Mouse (Mus musculus) spleen, postnatal 36 days (tissue): ENCODE data around the gene Khk.
A peak's percentile ranks its signal among the peaks of the same experiment; 100 is the strongest.

Source experiments
- DNase-seq, 2 experiments: peaks; one replicate each; pipeline ENCODE4 v3.0.0; 2022; ENCODE audit warnings: low spot score in 2 of 2, mixed read lengths in 1 of 2

Gene Khk

DNA sequence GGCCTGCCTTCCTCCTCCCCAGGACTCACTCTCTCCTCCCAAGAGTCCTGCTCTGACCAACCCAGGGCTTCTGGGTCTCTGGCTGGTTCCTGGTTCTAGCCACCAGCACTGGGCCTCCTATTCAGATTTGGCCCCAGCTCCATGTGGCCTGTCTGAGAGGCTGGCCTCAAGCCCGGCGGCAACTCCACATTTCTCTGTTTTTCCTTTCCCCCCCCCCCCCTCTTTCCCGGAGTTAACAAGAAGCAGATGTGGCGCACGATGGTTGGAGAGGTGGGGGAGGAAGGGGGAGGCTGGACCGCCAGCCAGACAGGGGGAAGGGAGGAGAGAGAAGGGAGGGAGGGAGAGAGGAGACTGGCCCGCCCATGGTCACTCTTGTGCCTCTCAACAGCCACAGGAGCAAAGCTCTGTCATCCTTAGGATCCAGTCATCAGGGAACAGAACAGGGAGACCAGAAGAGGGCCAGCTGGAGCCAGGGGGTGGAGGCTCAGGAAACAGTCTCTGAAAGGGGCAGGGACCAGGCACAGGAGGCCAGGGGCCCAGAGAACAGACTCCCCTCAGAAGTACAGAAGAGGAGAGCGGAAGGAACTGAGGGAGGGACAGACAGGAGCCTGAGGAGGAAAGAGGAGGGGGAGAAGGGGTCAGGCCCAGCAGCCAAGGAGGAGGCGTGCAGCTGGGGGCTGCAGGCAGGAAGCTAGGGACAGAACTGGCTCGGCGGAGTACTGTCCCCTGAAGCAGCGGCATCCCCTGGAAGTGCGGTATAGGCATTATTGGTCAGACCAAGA lies 8.0 kb upstream of the Khk start, which contains the start of gene Emilin1:
Gene Emilin1 (plus strand): TSS at position 343 of the 782 bp plus-strand sequence.
- DNase-seq = no peak

DNA sequence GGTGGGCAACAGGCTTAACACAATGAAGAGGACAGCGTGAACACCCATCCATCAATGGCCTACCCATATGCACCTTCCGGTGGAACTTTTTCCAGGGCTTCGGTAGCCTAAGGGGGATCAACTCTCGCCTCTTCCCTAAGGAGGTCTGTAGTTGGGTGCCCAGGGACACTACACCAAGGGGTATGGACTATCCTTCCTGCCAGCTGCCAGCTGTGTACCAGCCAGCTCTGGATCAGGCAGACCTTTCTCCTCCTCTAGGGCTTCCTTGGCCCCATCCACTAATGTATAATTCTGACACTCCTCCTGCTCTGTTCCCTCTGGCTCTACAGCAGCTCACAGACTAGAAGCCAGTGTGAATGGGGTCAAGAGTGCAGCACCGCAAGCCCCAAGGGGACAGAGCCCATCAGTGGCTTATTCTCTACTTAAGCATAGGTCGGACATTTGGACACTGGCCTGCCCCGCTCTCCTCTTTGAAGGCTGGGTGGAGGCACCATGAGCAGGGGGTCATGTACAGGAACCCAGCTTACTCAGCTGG lies 7.1 kb upstream of the Khk start:
- no peak for DNase-seq

DNA sequence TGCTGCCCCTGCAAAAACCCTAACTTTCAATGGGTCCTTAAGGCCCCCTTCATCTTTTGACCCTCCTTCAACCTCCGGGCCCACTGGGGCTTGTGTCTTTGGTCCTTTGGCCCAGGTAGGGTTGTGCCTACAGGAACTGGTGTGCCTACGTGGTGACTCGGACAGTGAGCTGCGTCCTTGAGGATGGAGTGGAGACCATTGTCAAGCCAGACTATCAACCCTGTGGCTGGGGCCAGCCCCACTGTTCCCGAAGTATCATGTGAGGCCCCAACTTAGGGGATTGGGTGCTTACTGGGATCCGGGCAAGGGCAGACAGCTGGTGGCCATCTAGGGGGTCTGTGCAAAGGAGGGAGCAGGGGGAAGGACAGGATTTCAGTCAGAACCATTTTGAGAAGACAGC lies 6.4 kb upstream of the Khk start:
- no peak for DNase-seq

DNA sequence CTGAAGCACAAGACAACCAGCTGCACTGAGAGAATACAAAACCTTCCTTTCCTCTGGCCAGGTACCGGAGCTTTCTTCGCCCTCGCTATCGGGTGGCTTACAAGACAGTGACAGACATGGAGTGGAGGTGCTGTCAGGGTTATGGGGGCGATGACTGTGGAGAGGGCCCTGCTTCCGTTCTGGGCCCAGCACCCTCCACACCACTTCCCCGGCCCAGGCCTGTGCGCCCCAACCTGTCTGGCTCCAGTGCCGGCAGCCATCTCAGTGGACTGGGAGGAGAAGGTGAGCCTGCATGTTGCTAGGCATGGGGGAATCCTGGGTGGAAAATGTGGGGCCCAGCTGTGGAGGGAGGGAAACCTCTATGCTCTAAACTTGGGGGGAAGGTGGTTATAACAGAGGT lies 5.8 kb upstream of the Khk start:
- DNase-seq = no peak

DNA sequence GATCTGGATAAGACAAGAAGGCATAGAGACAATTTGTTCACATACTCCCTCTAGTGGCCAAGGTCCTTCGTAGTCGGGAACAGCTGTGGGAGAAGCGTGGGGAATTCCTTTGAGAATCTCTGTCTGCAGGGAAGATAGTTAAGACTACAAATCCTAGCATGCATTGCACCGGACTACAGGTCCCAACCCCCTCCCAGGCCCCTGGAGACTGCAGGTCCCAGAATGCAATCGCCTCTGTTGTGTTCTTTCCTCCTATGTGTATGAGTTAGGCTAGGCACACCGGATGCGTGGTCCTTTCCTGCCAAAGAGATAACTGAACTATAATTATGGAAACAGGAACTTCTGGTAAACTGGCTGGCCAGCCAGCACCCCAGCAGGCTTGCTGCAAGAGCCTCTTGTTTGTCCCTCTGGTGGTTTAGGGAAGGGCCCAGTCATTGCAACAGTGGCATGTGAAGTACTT lies 5.2 kb upstream of the Khk start:
- peak; percentile 77 to 80 for DNase-seq

DNA sequence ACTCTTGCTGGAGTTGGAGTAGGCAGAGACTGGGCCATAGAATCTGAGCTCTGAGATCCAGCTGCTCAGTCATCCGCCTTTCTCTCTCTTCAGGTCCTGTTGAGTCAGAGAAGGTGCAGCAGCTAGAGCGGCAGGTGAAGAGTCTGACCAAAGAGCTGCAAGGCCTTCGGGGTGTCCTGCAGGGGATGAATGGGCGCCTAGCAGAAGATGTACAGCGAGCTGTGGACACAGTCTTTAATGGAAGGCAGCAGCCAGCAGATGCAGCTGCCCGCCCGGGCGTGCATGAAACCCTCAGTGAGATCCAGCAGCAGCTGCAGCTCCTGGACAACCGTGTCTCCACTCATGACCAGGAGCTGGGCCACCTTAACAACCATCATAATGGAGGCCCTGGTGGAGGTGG lies 4.4 kb upstream of the Khk start:
- no peak for DNase-seq

DNA sequence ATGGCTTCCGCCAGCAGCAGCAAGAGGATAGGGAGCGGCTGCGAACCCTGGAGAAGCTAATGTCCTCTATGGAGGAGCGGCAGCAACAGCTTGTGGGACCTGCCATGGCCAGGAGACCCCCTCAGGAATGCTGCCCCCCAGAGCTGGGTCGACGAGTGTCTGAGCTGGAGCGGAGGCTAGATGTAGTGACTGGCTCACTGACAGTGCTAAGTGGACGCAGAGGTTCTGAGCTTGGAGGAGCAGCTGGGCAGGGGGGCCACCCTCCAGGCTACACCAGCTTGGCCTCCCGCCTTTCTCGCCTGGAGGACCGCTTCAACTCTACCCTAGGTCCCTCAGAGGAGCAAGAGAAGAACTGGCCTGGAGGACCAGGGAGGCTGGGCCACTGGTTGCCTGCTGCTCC lies 3.9 kb upstream of the Khk start:
- no peak for DNase-seq

DNA sequence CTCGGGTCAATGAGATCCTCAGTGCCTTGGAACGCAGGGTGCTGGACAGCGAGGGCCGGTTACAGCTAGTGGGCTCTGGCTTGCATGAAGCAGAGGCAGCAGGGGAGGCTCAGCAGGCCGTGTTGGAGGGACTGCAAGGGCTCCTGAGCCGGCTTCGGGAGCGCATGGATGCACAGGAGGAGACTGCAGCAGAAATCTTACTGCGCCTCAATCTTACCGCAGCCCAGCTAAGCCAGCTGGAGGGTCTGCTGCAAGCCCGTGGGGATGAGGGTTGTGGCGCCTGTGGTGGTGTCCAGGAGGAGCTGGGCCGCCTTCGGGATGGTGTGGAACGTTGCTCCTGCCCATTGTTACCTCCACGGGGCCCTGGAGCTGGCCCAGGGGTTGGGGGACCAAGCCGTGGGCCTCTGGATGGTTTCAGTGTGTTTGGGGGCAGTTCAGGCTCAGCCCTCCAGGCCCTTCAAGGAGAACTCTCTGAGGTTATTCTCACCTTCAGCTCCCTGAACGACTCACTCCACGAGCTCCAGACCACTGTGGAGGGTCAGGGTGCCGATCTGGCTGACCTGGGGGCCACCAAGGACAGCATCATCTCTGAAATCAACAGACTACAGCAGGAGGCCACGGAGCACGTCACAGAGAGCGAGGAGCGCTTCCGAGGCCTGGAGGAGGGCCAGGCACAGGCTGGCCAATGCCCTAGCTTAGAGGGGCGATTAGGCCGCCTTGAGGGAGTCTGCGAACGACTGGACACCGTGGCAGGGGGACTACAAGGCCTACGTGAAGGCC lies 3.1 kb upstream of the Khk start:
- DNase-seq = no peak

DNA sequence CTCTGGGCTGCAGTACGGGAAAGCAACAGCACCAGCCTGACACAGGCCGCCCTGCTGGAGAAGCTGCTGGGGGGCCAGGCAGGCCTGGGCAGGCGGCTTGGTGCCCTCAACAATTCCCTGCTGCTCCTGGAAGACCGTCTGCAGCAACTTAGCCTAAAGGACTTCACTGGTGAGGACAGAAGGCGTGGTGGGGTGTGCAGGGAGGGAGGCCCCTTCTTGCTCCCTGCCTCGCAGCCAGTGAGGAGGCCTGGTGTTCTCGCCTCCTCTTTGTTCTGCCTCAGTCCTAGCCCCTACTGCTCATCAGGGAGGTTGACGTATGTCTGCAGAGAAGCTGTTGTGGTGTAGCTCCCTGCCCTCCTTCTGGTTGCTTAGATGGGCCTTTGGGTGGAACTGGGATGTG lies 2.5 kb upstream of the Khk start:
- no peak for DNase-seq

DNA sequence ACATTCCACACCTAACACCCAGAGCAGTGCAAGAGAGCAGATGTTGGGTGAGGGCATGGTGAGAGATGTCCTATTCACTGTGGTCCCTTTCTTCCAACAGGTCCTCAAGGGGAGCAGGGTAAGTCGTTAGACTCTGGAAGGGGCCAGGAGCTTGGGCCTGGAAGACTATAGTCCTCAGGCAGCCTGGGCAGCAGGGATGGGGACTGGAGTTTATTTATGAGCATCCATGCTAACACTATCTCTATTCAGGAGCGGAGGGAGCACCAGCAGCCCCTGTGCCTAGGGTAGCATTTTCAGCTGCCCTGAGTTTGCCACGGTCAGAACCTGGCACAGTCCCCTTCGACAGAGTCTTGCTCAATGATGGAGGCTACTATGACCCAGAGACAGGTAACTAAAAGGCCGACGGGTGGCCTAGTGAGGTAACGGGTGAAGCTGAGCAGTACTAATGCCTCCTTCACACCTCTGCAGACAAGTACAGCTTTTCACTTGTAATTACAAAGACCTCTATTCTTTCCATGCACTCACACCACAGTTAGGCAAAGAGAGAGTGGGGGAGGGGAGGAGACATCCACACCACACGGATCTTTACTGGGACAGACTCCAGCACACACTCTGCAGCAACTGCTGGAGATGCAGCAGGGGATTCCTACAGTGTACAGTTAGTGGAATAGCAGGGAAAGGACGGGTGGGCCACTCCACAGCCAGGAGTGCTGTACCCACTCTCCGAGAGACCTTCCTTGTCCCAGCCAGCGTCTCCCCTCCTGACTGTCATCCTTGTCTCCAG lies 1.2 kb upstream of the Khk start:
- no peak for DNase-seq

DNA sequence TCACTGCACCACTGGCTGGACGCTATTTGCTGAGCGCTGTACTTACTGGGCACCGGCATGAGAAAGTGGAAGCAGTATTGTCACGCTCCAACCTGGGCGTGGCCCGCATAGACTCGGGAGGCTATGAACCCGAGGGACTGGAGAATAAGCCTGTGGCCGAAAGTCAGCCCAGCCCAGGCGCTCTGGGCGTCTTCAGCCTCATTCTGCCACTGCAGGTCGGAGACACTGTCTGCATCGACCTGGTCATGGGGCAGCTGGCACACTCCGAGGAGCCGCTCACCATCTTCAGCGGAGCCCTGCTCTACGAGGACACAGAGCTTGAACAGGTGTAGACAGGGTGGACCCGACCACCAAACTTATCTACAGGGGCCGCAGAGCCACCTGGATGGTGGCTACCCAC lies 610 bp upstream of the Khk start:
- DNase-seq = no peak

DNA sequence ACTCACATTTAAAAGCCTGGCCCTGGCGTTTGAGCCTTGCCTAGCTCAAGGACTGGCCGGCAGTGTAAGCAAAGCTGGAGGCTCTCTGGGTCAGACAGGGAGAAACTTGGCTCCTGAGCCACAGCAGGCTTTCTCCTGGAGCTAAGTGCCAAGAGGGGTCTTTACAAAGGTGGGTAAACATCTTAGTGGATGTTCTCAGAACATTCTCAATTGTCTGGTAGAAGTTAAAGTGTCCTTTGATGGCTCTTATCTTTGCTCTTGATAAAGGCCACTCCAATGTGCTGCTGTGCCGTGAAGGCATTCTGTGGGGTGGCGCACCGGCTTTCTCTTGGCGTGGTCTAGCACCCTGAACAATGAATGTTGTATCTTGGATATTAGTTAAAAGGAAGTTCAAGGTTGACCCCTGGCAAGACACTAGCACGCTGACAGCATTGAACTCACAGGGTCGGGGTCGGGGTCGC lies 1.4 kb downstream of the Khk start:
- DNase-seq = no peak

DNA sequence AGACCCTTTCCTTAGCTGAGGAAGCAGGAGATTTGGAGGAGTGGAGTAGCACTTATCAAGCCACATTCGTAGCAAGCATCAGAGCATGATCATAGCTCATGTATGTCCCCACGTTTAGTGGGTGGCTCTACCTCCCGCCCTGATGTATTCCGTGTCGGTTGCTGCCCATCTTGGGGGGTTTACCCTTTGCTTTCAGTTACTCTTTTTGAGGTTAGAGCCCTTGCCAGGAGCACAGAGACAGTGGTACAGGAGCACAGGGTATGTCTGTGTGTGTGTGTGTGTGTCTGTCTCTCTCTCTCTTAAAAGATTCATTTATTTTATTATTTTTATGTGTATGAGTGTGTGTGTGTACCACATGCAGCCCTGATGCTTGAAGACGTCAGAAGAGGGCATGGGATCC lies 1.9 kb downstream of the Khk start:
- DNase-seq = no peak

DNA sequence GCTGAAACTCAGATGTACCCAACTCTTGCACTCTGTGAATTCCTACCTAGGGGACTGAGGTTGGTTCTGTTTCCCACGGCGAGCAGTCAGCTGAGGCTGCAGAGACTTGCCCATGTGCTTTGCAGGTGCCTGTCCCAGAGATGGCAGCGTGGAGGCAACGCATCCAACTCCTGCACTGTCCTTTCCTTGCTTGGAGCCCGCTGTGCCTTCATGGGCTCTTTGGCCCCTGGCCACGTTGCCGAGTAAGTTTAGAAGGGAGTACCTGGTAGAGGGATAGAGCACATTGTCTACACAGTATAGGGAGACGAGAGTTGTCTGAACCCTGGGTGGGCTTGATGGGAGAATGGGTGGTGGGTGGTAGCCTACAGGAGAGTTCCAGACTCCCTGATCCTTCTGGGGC lies 3.4 kb downstream of the Khk start:
- no peak for DNase-seq

DNA sequence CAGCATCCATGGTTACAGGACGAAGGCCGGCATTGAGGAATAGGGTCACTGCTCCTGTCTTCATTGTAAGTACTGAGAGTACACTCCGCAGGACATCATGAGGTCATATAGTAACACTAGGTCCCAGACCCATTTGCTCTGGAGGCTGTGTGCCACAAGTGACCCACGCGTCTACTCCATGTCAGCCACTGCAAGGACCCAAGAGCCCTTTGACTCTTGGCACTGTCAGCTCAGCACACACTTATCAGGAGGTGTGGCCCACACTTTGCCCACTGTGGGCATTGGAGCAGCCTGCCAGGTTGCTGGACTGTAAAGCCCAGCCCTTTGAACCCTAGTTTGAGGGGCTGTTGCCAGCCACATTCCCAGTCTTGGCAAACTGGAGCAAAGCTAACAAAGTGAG lies 4.0 kb downstream of the Khk start:
- DNase-seq = no peak

DNA sequence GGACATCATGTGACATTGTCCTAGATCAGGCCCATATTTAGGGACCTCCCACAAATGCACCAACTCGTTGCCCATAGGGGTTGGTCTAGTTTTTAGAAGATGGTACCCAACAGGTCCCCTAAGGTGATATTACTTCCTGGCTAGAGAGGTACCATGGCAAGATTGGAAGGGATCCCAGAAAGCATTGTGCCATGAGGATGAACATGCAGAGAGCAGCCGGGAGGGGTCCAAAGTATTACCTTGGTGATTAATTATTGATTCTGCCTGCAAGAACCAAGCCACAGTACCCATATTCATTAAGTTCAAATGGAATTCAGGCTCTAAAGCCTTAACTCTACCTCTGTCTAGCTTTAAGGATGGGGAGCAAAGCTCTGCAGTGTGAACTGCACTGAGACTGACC lies 4.8 kb downstream of the Khk start:
- DNase-seq = no peak

DNA sequence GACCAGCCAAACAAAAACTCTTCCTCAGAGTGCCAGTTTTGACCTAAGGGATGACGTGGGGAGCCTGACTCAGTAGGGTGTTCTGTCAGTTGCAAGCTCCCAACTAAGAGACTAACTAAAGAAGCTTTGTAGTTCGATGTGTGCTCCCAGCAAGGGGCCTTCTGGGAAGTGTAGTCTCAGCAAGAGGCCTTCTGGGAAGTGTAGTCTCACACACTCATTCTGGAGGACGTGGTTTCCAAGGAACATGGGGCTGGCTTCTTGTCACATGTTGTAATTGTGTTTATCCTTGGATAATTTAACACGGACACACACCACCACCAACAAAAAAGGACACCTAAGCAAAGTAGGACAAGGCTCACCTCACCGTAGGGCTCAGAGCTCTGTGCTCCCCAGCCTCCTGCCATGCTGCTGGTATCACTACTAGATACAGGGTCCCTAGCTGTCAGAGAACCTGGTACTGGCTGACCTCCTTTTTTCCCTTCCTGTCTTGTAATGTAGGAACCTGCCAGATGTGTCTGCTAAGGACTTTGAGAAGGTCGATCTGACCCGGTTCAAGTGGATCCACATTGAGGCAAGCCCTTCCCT lies 6.8 kb downstream of the Khk start:
- no peak for DNase-seq

DNA sequence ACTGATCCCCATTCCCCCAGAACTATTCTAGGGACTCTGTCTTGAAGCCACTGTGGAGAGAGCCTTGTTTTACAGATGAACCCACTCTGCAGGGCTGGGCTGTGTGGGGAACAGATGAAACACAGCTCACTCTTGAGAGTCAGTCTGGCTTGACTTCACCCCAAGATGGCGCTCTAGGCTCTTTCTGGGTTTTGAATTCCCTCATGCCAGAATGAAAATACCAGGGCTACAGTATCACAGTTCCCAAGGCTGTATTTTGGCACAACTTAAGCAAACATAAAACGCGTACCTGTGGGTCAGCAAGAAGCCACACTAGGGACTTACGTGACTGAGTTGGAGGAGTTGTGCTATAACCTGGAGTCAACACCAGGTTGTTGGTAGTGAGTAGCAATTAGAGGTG lies 8.9 kb downstream of the Khk start:
- DNase-seq = peak in 1 of 2 experiments; percentile 35

DNA sequence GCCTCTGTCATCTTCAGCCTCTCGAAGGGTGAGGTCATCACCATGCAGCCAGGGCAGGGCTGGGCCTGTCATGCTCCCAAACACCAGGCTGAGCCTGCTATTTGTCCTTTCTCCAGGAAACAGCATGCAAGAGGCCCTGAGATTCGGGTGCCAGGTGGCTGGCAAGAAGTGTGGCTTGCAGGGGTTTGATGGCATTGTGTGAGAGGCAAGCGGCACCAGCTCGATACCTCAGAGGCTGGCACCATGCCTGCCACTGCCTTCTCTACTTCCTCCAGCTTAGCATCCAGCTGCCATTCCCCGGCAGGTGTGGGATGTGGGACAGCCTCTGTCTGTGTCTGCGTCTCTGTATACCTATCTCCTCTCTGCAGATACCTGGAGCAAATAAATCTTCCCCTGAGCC lies 9.6 kb downstream of the Khk start:
- DNase-seq = no peak

DNA sequence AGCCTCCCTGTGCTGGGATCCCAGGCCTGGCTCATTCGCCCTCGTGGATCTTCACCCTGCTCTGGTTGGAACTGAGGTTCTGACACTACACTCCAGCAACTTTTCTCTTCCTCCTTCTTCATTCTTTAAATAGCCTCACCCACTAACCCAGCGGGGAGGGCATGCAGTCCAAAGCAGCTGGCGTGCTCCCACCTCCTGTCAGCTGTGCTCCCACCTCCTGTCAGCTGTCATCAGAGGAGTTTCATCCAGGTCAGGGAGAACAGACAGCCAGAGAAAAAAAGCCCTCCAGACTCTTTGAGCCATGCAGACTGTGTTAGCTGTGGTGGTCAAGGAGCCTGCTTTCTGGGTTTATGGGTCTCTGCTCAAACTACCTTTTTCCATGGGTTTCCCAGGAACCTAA lies 10.1 kb downstream of the Khk start:
- DNase-seq = no peak

DNA sequence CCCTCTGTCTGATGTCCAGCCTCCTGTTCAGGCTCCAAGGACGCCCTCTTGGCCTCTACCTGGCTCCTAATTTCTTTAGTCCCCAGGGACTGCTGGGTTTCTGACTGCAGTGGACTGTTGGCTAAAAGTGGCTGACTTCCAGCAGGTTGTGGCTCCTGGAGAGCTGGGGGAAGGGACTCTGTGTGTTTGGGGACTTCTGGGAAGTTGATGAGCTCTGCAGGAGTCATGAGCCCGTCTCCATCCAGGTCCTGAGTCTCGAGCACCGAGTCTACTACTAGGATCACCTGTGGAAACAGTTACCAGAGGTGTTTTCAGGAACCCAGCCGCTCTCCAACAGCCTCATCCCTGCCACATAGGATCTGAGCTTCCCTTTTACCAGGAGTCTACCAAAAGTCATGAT lies 12.5 kb downstream of the Khk start:
- DNase-seq = no peak
